Mouse (Mus musculus) CH12.LX (cell line): ENCODE measurements around the gene Icam5. TPM values are rescaled to one million over a fixed set of nuclear protein-coding genes. Genes with fewer than 3 reads are reported as not detected.

ENCODE experiments used
- DNase-seq: peaks from one replicate; pipeline ENCODE4 v3.0.0-alpha.2; 2013; ENCODE audit errors: extremely low read depth
- H3K27ac ChIP-seq: 2 replicates; pipeline ENCODE4 v1.5.1; 2012; ENCODE audit warnings: low read depth, mild to moderate bottlenecking, control low read depth, moderate library complexity; ENCODE audit not compliant: insufficient read depth
- H3K27me3 ChIP-seq: replicated peaks from 2 replicates; pipeline ENCODE3; 2012; ENCODE audit warnings: inconsistent platforms
- H3K36me3 ChIP-seq, 2 experiments: replicated peaks in 1 of 2; 2 replicates each; pipeline versions ENCODE3 to v1.6.1; 2012; ENCODE audit warnings: inconsistent platforms in 1 of 2, low read length in 1 of 2, mild to moderate bottlenecking in 1 of 2, mixed read lengths in 1 of 2, moderate library complexity in 1 of 2; ENCODE audit not compliant: control insufficient read depth in 1 of 2, insufficient read depth in 1 of 2
- H3K4me1 ChIP-seq, 2 experiments: 2 replicates each; pipeline ENCODE4 v1.6.1; 2012; ENCODE audit warnings: inconsistent platforms in 1 of 2, moderate library complexity in 1 of 2; ENCODE audit not compliant: insufficient read depth in 2 of 2, control insufficient read depth in 1 of 2
- H3K4me2 ChIP-seq: 2 replicates; pipeline ENCODE4 v1.6.1; 2012; ENCODE audit warnings: low read depth, mild to moderate bottlenecking, control low read depth; ENCODE audit not compliant: poor library complexity, insufficient read depth, severe bottlenecking
- H3K4me3 ChIP-seq, 3 experiments: fragments of 150-350 bp in 1 of 3; sonication (generic) in 1 of 3; replicated peaks in 1 of 3; 2 replicates each; pipeline versions ENCODE3 to v1.5.1; 2011 to 2012; ENCODE audit warnings: low read depth in 2 of 3, low read length in 2 of 3, mild to moderate bottlenecking in 2 of 3, moderate library complexity in 2 of 3, control low read depth in 1 of 3, improper control_type of control experiment in 1 of 3, inconsistent platforms in 1 of 3, mixed read lengths in 1 of 3; ENCODE audit not compliant: poor library complexity in 1 of 3
- H3K79me2 ChIP-seq: replicated peaks from 2 replicates; pipeline ENCODE4 v1.6.1; 2012; ENCODE audit warnings: mild to moderate bottlenecking, moderate library complexity; ENCODE audit not compliant: control insufficient read depth, poor library complexity, insufficient read depth, severe bottlenecking; ENCODE audit errors: extremely low read depth
- H3K9ac ChIP-seq: 2 replicates; pipeline ENCODE4 v1.6.1; 2012; ENCODE audit warnings: low read depth, mild to moderate bottlenecking, control low read depth, moderate library complexity; ENCODE audit not compliant: insufficient read depth
- H3K9me3 ChIP-seq: replicated peaks from 2 replicates; pipeline ENCODE3; 2012; ENCODE audit warnings: low read length, inconsistent platforms, mixed read lengths
- BHLHE40 ChIP-seq: IDR thresholded peaks from 2 replicates; pipeline ENCODE4 v1.6.1; 2011; ENCODE audit warnings: mild to moderate bottlenecking, low read depth, low read length, improper control_type of control experiment
- CHD1 ChIP-seq: IDR thresholded peaks from 2 replicates; pipeline ENCODE4 v1.6.1; 2012; ENCODE audit warnings: low read depth, low read length, improper control_type of control experiment, inconsistent platforms
- CHD2 ChIP-seq: IDR thresholded peaks from 2 replicates; pipeline ENCODE4 v1.6.1; 2011; ENCODE audit warnings: low read length, improper control_type of control experiment
- CTCF ChIP-seq, 2 experiments: IDR thresholded peaks in 1 of 2; conservative IDR thresholded peaks in 1 of 2; 2 replicates each; pipeline ENCODE4 v1.5.1; 2011 to 2012; ENCODE audit warnings: low read depth in 2 of 2, low read length in 2 of 2, improper control_type of control experiment in 1 of 2, inconsistent platforms in 1 of 2, mild to moderate bottlenecking in 1 of 2, moderate library complexity in 1 of 2
- E2F4 ChIP-seq: IDR thresholded peaks from 2 replicates; pipeline ENCODE4 v1.6.1; 2011; ENCODE audit warnings: low read depth, low read length, improper control_type of control experiment; ENCODE audit not compliant: insufficient replicate concordance
- EP300 ChIP-seq: IDR thresholded peaks from 2 replicates; pipeline ENCODE4 v1.6.1; 2011; ENCODE audit warnings: low read length, improper control_type of control experiment
- ETS1 ChIP-seq: conservative IDR thresholded peaks from 2 replicates; pipeline ENCODE4 v1.6.1; 2012; ENCODE audit warnings: low read depth, mild to moderate bottlenecking, inconsistent platforms, low read length, improper control_type of control experiment, moderate library complexity
- HCFC1 ChIP-seq: IDR thresholded peaks from 2 replicates; pipeline ENCODE4 v1.6.1; 2012; ENCODE audit warnings: low read depth, mild to moderate bottlenecking, inconsistent platforms, low read length, improper control_type of control experiment
- IRF4 ChIP-seq: IDR thresholded peaks from 2 replicates; pipeline ENCODE4 v1.6.1; 2014; ENCODE audit warnings: low read depth, mild to moderate bottlenecking, inconsistent platforms, low read length, improper control_type of control experiment
- JUN ChIP-seq: IDR thresholded peaks from 2 replicates; pipeline ENCODE4 v1.6.1; 2011; ENCODE audit warnings: low read depth, mild to moderate bottlenecking, low read length, improper control_type of control experiment, moderate library complexity; ENCODE audit not compliant: insufficient read depth
- KAT2A ChIP-seq: IDR thresholded peaks from 2 replicates; pipeline ENCODE4 v1.6.1; 2012; ENCODE audit warnings: low read length, improper control_type of control experiment, inconsistent platforms; ENCODE audit not compliant: insufficient replicate concordance
- MAFK ChIP-seq: IDR thresholded peaks from 2 replicates; pipeline ENCODE4 v1.6.1; 2011; ENCODE audit warnings: low read length, improper control_type of control experiment; ENCODE audit not compliant: insufficient replicate concordance
- MXI1 ChIP-seq: IDR thresholded peaks from 2 replicates; pipeline ENCODE4 v1.6.1; 2011; ENCODE audit warnings: mild to moderate bottlenecking, low read depth, low read length, improper control_type of control experiment
- MYC ChIP-seq: IDR thresholded peaks from 2 replicates; pipeline ENCODE4 v1.6.1; 2011; ENCODE audit warnings: low read depth, mild to moderate bottlenecking, improper control_type of control experiment, low read length
- POLR2A ChIP-seq: IDR thresholded peaks from 2 replicates; pipeline ENCODE4 v1.6.1; 2011; ENCODE audit warnings: low read depth, mild to moderate bottlenecking, improper control_type of control experiment, low read length
- POLR2AphosphoS2 ChIP-seq: IDR thresholded peaks from 2 replicates; pipeline ENCODE4 v1.6.1; 2011; ENCODE audit warnings: low read depth, low read length, improper control_type of control experiment
- RAD21 ChIP-seq: IDR thresholded peaks from 2 replicates; pipeline ENCODE4 v1.6.1; 2011; ENCODE audit warnings: low read depth, mild to moderate bottlenecking, low read length, improper control_type of control experiment, moderate library complexity
- RCOR1 ChIP-seq: conservative IDR thresholded peaks from 2 replicates; pipeline ENCODE4 v1.6.1; 2012; ENCODE audit warnings: low read depth, mild to moderate bottlenecking, inconsistent platforms, low read length, improper control_type of control experiment
- SIN3A ChIP-seq: IDR thresholded peaks from 2 replicates; pipeline ENCODE4 v1.6.1; 2012; ENCODE audit warnings: low read length, improper control_type of control experiment, inconsistent platforms
- TBP ChIP-seq: conservative IDR thresholded peaks from 2 replicates; pipeline ENCODE4 v1.6.1; 2011; ENCODE audit warnings: low read depth, low read length, improper control_type of control experiment
- TCF12 ChIP-seq: IDR thresholded peaks from 2 replicates; pipeline ENCODE4 v1.6.1; 2014; ENCODE audit warnings: low read depth, mild to moderate bottlenecking, inconsistent platforms, low read length, improper control_type of control experiment
- UBTF ChIP-seq: IDR thresholded peaks from 2 replicates; pipeline ENCODE4 v1.6.1; 2012; ENCODE audit warnings: low read depth, mild to moderate bottlenecking, inconsistent platforms, low read length, improper control_type of control experiment, moderate library complexity
- USF1 ChIP-seq: IDR thresholded peaks from 2 replicates; pipeline ENCODE4 v1.6.1; 2014; ENCODE audit warnings: low read depth, mild to moderate bottlenecking, inconsistent platforms, low read length, improper control_type of control experiment
- ZC3H11A ChIP-seq: IDR thresholded peaks from 2 replicates; pipeline ENCODE4 v1.6.1; 2012; ENCODE audit warnings: low read depth, mild to moderate bottlenecking, inconsistent platforms, low read length, improper control_type of control experiment
- ZKSCAN1 ChIP-seq: IDR thresholded peaks from 2 replicates; pipeline ENCODE4 v1.6.1; 2012; ENCODE audit warnings: low read depth, inconsistent platforms, low read length, improper control_type of control experiment, borderline replicate concordance
- ZNF384 ChIP-seq: IDR thresholded peaks from 2 replicates; pipeline ENCODE4 v1.6.1; 2012; ENCODE audit warnings: low read depth, low read length, improper control_type of control experiment, inconsistent platforms
- dilution Hi-C: fragments of 300-500 bp; cut with MboI; formaldehyde crosslinking; loops from 2 replicates; pipeline ENCODE4 v1.14.3; 2020; ENCODE audit warnings: low sequenced_read_pairs; ENCODE audit not compliant: extremely low pct_unique_long_range_greater_than_20kb, extremely low pct_ligation_motif_present
- in situ Hi-C: fragments of 300-500 bp; cut with MboI; formaldehyde crosslinking; loops from 3 replicates; pipeline ENCODE4 v1.14.3; 2019; ENCODE audit warnings: low sequenced_read_pairs, low pct_ligation_motif_present, low pct_unique_long_range_greater_than_20kb, mixed read lengths
- polyA plus RNA-seq: library from polyadenylated mRNA; unstranded; fragments of >175 nt; gene quantifications from 2 replicates; pipeline ENCODE4 v1.2.1, GENCODE M21; 2012; ENCODE audit warnings: low read depth; ENCODE audit not compliant: insufficient read length
- total RNA-seq, 2 experiments: library from RNA; depleted of rRNA; stranded (reverse); fragments of 300-350 nt in 1 of 2; fragments of >200 nt in 1 of 2; gene quantifications; 2 replicates each; pipeline ENCODE4 v1.2.3; 2012 to 2014

The Icam5 gene
- total and polyA plus RNA-seq, 3 experiments: 0.89 to 4.9 (median 1.6) TPM

GRCm38 (mm10) chr9:21034481-21035085 is 2.7 kb downstream of the Icam5 start:
- Histone ChIP-seq H3K4me3 (no peak overlapping the region), H3K79me2 (no peaks in the 10 kb centered on the region), H3K36me3 (peaks cover 23 to 39% of the 10 kb centered on the region in 2 experiments), H3K9me3 (no peaks in the 10 kb centered on the region), H3K9ac (no peak overlapping the region), H3K27me3 (no peaks in the 10 kb centered on the region), H3K27ac (no peak overlapping the region)
- no peak for DNase-seq
- dilution Hi-C loops (no loop called here), in situ Hi-C loops (loop anchor here (5.0 kb wide), 1 partner anchor 93 kb away; no protein-coding TSS in a partner anchor)
- TF ChIP-seq ZKSCAN1 (no peak), TBP (no peak), HCFC1 (no peak), CTCF (conservative IDR thresholded peaks at IDR 0.05 in 1 of 2, IDR thresholded peaks at IDR 0.05 in 1 of 2; ENCODE audit: low read depth in 2 of 2, low read length in 2 of 2) (no peak), ZC3H11A (no peak), ZNF384 (no peak), TCF12 (no peak), BHLHE40 (no peak), CHD1 (no peak), E2F4 (no peak), KAT2A (no peak), MYC (no peak), RCOR1 (no peak), ETS1 (no peak), SIN3A (no peak), IRF4 (no peak), POLR2A (no peak), UBTF (no peak)
- TF ChIP-seq, all 38 proteins: peak for 0
- no peak overlapping the region for H3K4me2 ChIP-seq
- H3K4me1 ChIP-seq: peaks cover 11 to 29% of the 10 kb centered on the region in 2 experiments

GRCm38 (mm10) chr9:21035586-21035985 is 3.7 kb downstream of the Icam5 start:
- TF ChIP-seq ZNF384: no peak
- TF ChIP-seq MXI1: no peak
- no peak for TF ChIP-seq CHD1
- no peak for TF ChIP-seq JUN
- TF ChIP-seq EP300: no peak
- TF ChIP-seq MAFK: no peak
- TF ChIP-seq IRF4: no peak
- no peak for TF ChIP-seq TBP
- no peak for TF ChIP-seq ZKSCAN1
- no peak for TF ChIP-seq USF1
- TF ChIP-seq SIN3A: no peak
- no peak for TF ChIP-seq UBTF
- no peak for TF ChIP-seq RAD21
- no peak for TF ChIP-seq CHD2
- TF ChIP-seq POLR2AphosphoS2: no peak
- TF ChIP-seq, all 38 proteins: peak for 0
- Histone ChIP-seq H3K27ac (no peak overlapping the region), H3K9ac (no peak overlapping the region), H3K4me1 (peaks cover 10 to 24% of the 10 kb centered on the region in 2 experiments; a peak in 3 of 4 replicates), H3K27me3 (no peaks in the 10 kb centered on the region), H3K4me3 (no peak overlapping the region), H3K36me3 (peaks cover 23 to 39% of the 10 kb centered on the region in 2 experiments), H3K79me2 (no peaks in the 10 kb centered on the region), H3K9me3 (no peaks in the 10 kb centered on the region), H3K4me2 (no peak overlapping the region)
- dilution Hi-C loops: no loop called here
- no peak for DNase-seq
- in situ Hi-C loops: no loop called here
